Mouse (Mus musculus) hindbrain, postnatal 0 days (tissue): Measurements from ENCODE around the gene Paxip1. TPM values are rescaled to one million over a fixed set of nuclear protein-coding genes. Genes with fewer than 3 reads are reported as not detected.

Source experiments
- ATAC-seq: fragments of 200-750 bp; cut with Nextera tagmentation; 2 replicates; pipeline ENCODE4 v1.8.0; 2017; ENCODE audit warnings: mild to moderate bottlenecking, moderate TSS enrichment, moderate library complexity
- DNase-seq: peaks from one replicate; pipeline ENCODE4 v3.0.0-alpha.2; 2015; ENCODE audit warnings: low spot score
- H3K27ac ChIP-seq: fragments of 300-500 bp; sonication (generic); 2 replicates; pipeline ENCODE4 v1.5.1; 2014; ENCODE audit warnings: mild to moderate bottlenecking
- H3K27me3 ChIP-seq: fragments of 300-500 bp; sonication (generic); 2 replicates; pipeline ENCODE4 v1.6.1; 2014; ENCODE audit warnings: low read length, mixed read lengths; ENCODE audit not compliant: insufficient read depth
- H3K36me3 ChIP-seq: fragments of 300-500 bp; sonication (generic); 2 replicates; pipeline ENCODE4 v1.6.1; 2014; ENCODE audit warnings: low read length, mixed read lengths; ENCODE audit not compliant: insufficient read depth
- H3K4me1 ChIP-seq: fragments of 300-500 bp; sonication (generic); 2 replicates; pipeline ENCODE4 v1.6.1; 2014; ENCODE audit warnings: antibody characterized with exemption, low read length, mixed read lengths; ENCODE audit not compliant: insufficient read depth
- H3K4me2 ChIP-seq: fragments of 300-500 bp; sonication (generic); 2 replicates; pipeline ENCODE4 v1.6.1; 2014; ENCODE audit warnings: low read depth, mild to moderate bottlenecking, low read length, moderate library complexity, mixed read lengths
- H3K4me3 ChIP-seq: fragments of 300-500 bp; sonication (generic); 2 replicates; pipeline ENCODE4 v1.5.1; 2014; ENCODE audit warnings: low read length
- H3K9ac ChIP-seq: fragments of 300-500 bp; sonication (generic); replicated peaks from 2 replicates; pipeline ENCODE4 v1.6.1; 2014; ENCODE audit warnings: mild to moderate bottlenecking, low read length, moderate library complexity, mixed read lengths
- H3K9me3 ChIP-seq: fragments of 300-500 bp; sonication (generic); 2 replicates; pipeline ENCODE4 v1.6.1; 2016; ENCODE audit warnings: low read length, mixed read lengths
- CTCF ChIP-seq: IDR thresholded peaks from 2 replicates; pipeline ENCODE4 v1.5.1; 2016; ENCODE audit warnings: antibody characterized with exemption, control low read depth, low read depth
- WGBS: fragments of 180-500 bp; shearing (Covaris S2); extraction: QIAGEN DNeasy Blood & Tissue Kit; methylation state at CpG from one replicate; pipeline ENCODE4 v1.1.7; 2014; 5-methylcytosine and 5-hydroxymethylcytosine counted together
- polyA plus RNA-seq: library from polyadenylated mRNA; unstranded; fragments of >200 nt; fragmentation: Nextera tagmentation; extraction: Ambion mirVana; gene quantifications from 2 replicates; pipeline ENCODE4 v1.2.1, GENCODE M21; 2015
- total RNA-seq: library from RNA; depleted of rRNA; stranded (reverse); fragments of >200 nt; gene quantifications from 2 replicates; pipeline ENCODE4 v1.2.3, GENCODE M21; 2014

Gene Paxip1
- total and polyA plus RNA-seq, 2 experiments from 2014 or later, result 20.6 to 41.7 TPM

DNA sequence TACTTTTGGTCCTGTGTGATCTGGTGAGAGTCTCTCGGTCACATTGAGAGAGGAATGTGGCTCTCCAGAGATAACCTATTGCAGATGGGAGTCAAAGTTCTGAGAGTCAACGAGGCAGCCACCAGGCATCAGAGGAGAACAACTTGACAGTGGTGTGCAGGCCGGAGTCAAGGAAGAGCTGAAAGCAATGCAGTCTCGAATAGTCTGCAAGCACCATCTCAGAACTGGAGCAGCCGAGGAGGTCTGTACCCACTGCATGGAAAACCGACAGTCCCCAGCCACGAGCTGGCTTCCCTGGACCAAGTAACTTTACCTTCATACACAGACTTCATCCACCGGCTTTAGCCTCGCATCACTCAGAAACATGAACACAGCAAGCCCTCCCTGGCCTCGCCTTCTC is 1.9 kb downstream of the Paxip1 start:
- 79% methylated on average over 10 of the region's 10 CpGs for WGBS

DNA sequence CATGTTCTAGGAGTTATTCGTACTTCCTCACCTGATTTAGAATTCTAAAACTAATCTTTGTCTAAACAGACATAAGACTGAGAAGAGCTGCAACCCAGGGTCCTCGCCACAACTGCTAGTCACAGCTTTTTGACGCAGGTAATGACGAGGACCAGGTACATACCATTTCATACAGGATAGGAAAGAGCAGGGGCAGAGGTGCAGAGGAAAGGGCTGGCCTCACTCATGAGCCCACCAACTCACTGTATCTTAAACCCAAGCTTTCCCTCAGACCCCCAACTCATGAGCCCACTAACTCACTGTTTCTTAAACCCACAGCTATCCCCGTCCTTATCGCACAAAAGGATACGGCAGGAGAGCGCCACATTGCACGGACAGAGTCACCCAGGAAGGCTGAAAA is 8.1 kb downstream of the Paxip1 start:
- no peak for TF ChIP-seq CTCF

More for the DNA sequence above, 1.9 kb downstream of the Paxip1 start:
- Histone ChIP-seq H3K27ac (0 out of 2 replicates have a peak overlapping the region, but pooled peaks have one; percentile 89), H3K9me3 (no peaks in the 10 kb centered on the region), H3K36me3 (peaks cover 21% of the 10 kb centered on the region), H3K4me2 (peak overlapping the region; percentile 77), H3K9ac (peak overlapping the region; percentile 74), H3K4me3 (peak overlapping the region; percentile 67), H3K27me3 (no peaks in the 10 kb centered on the region), H3K4me1 (peaks cover 13% of the 10 kb centered on the region)
- ATAC-seq, result no peak
- TF ChIP-seq CTCF, result no peak
- no peak for DNase-seq

DNA sequence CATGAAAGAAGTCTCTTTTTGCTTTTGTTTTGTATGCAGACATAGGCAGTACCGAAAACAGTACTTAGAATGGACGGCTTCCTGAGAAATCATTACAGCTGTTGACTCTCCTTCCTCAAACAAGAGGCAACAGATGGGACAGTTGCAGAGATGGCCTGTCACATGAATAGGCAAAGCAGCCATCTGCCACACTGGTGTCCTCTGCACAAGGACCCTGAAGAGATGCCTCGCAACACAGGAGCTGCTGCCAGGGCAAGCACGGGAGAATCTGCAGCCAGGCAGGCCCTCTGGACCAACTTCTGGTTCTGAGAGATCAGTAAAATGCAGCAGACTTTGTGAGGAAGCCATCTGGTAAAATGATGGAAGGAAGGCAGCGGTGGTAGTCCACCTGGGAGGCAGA is 23.5 kb downstream of the Paxip1 start:
- H3K36me3 ChIP-seq, result peaks cover 54% of the 10 kb centered on the region
- H3K27me3 ChIP-seq, result no peaks in the 10 kb centered on the region
- H3K9me3 ChIP-seq, result no peaks in the 10 kb centered on the region
- peak; percentile 34; the same call in 1 of the 2 replicates for ATAC-seq
- H3K4me2 ChIP-seq, result no peak overlapping the region
- no peak for TF ChIP-seq CTCF
- 55% methylated on average over 5 of the region's 5 CpGs for WGBS
- H3K9ac ChIP-seq, result no peak overlapping the region
- DNase-seq, result peak; percentile 48
- no peaks in the 10 kb centered on the region for H3K4me1 ChIP-seq
- no peak overlapping the region for H3K4me3 ChIP-seq
- no peak overlapping the region for H3K27ac ChIP-seq

More for the DNA sequence above, 8.1 kb downstream of the Paxip1 start:
- ATAC-seq, result no peak
- 94% methylated on average over 9 of the region's 9 CpGs for WGBS
- Histone ChIP-seq H3K36me3 (peaks cover 47% of the 10 kb centered on the region), H3K4me1 (no peaks in the 10 kb centered on the region), H3K27me3 (no peaks in the 10 kb centered on the region), H3K4me3 (no peak overlapping the region), H3K9ac (no peak overlapping the region), H3K27ac (no peak overlapping the region), H3K9me3 (no peaks in the 10 kb centered on the region), H3K4me2 (no peak overlapping the region)
- DNase-seq, result no peak

DNA sequence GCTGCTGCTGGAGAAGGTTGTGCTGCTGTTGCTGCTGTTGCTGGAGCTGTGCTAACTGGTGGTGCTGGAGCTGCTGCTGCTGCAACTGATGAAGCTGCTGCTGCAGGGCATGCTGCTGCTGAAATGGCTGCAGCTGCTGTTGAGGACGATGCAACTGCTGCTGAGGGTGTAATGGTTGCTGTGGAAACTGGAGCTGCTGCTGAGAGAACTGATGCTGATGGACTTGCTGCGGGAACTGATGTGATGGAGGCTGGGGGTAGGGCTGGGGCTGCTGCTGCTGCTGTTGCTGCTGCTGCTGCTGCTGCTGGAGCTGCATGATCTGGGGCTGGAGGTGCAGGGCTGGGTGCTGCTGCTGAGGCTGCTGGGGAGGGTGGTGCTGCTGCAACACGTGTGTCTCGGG is 25.7 kb downstream of the Paxip1 start:
- H3K36me3 ChIP-seq, result peaks cover 48% of the 10 kb centered on the region
- no peaks in the 10 kb centered on the region for H3K4me1 ChIP-seq
- ATAC-seq, result no peak

DNA sequence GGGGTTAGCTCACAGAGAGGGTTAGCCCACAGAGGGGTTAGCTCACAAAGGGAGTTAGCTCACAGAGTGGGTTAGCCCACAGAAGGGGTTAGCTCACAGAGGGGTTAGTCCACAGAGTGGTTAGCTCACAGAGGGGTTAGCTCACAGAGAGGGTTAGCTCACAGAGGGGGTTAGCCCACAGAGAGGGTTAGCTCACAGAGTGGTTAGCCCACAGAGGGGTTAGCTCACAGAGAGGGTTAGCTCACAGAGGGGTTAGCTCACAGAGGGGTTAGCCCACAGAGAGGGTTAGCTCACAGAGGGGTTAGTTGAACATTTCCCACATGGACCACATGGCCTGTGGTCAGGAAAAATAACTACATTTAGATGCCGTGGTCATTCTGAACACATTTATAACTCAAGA is 46.5 kb downstream of the Paxip1 start:
- Histone ChIP-seq H3K4me2 (no peak overlapping the region), H3K9ac (no peak overlapping the region), H3K4me1 (no peaks in the 10 kb centered on the region), H3K27me3 (no peaks in the 10 kb centered on the region), H3K9me3 (no peaks in the 10 kb centered on the region), H3K4me3 (no peak overlapping the region), H3K36me3 (peaks cover 37% of the 10 kb centered on the region), H3K27ac (no peak overlapping the region)
- TF ChIP-seq CTCF, result no peak
- no peak for ATAC-seq
- no peak for DNase-seq
- WGBS, result 93% methylated on average over 1 of the region's 1 CpGs

More for the DNA sequence above, 25.7 kb downstream of the Paxip1 start:
- H3K9ac ChIP-seq, result no peak overlapping the region
- no peak overlapping the region for H3K27ac ChIP-seq
- WGBS, result 46% methylated on average over 4 of the region's 4 CpGs
- no peak for DNase-seq
- H3K4me2 ChIP-seq, result no peak overlapping the region
- H3K27me3 ChIP-seq, result no peaks in the 10 kb centered on the region
- TF ChIP-seq CTCF, result no peak
- no peaks in the 10 kb centered on the region for H3K9me3 ChIP-seq
- no peak overlapping the region for H3K4me3 ChIP-seq

DNA sequence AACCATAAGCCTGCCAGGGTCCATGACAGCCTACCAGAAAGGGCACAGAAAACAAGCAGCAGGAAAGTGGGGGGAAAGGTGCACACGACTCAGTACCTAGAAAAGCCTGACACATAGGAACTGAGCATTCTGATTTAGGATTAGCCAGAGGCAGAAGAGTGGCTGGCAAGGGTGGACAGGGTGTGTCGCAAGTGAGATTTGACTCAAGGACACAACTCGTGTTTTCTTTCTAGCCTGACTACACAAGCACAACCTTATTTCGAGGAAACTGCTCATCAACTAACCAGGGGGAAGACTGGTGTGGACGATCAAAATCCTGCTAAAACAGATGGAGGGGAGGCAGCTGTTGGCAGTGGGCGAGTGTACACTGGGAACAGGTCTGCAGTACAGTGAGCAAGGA is 52.3 kb downstream of the Paxip1 start:
- no peak for ATAC-seq

DNA sequence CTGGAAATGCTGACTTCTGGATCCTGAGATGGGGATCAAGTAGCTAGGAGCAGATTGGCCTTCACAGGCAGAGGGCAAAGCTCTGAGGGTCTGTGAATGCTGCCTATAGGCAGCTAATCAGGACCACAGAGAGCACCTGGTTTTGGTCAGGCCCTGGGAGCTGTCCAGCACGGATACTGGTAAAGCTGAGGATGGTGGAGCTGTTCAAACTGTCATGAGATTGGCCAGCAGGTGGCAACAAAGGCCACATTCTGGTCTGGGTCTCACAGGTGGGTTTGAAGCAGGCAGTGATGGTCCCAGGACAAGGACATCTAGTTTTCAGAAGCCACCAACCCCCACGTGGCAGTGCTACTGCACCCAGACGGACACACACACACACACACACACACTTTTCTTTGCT is 54.3 kb downstream of the Paxip1 start:
- 20% methylated on average over 3 of the region's 3 CpGs for WGBS
- peak; percentile 79 for TF ChIP-seq CTCF

More for the DNA sequence above, 52.3 kb downstream of the Paxip1 start:
- H3K4me2 ChIP-seq, result no peak overlapping the region
- DNase-seq, result no peak
- WGBS, result 89% methylated on average over 6 of the region's 6 CpGs
- H3K4me3 ChIP-seq, result no peak overlapping the region
- H3K36me3 ChIP-seq, result peaks cover 19% of the 10 kb centered on the region
- H3K27me3 ChIP-seq, result no peaks in the 10 kb centered on the region
- no peak overlapping the region for H3K27ac ChIP-seq
- H3K9me3 ChIP-seq, result no peaks in the 10 kb centered on the region
- no peak for TF ChIP-seq CTCF
- no peak overlapping the region for H3K9ac ChIP-seq
- H3K4me1 ChIP-seq, result no peaks in the 10 kb centered on the region

More for the DNA sequence above, 54.3 kb downstream of the Paxip1 start:
- no peak overlapping the region for H3K4me2 ChIP-seq
- H3K4me1 ChIP-seq, result no peaks in the 10 kb centered on the region
- peak; percentile 65 for ATAC-seq
- H3K4me3 ChIP-seq, result no peak overlapping the region
- H3K27ac ChIP-seq, result no peak overlapping the region
- DNase-seq, result peak; percentile 78
- no peak overlapping the region for H3K9ac ChIP-seq
- H3K9me3 ChIP-seq, result no peaks in the 10 kb centered on the region
- H3K27me3 ChIP-seq, result no peaks in the 10 kb centered on the region
- peaks cover under 1% of the 10 kb centered on the region for H3K36me3 ChIP-seq
